Mouse (Mus musculus) testis, adult 2 months (tissue): Measurements from ENCODE around the gene Ccnt1.

Experiments
- CTCF ChIP-seq: fragments of 200-500 bp; IDR thresholded peaks from 2 replicates; pipeline ENCODE4 v1.5.1; 2012; ENCODE audit warnings: low read depth, mild to moderate bottlenecking, inconsistent platforms, low read length, moderate library complexity; ENCODE audit not compliant: control insufficient read depth, insufficient read depth, insufficient replicate concordance
- POLR2A ChIP-seq: fragments of 200-500 bp; IDR thresholded peaks from 2 replicates; pipeline ENCODE4 v1.6.1; 2012; ENCODE audit warnings: low read depth, mild to moderate bottlenecking, inconsistent platforms, low read length, moderate library complexity; ENCODE audit not compliant: control insufficient read depth

DNA sequence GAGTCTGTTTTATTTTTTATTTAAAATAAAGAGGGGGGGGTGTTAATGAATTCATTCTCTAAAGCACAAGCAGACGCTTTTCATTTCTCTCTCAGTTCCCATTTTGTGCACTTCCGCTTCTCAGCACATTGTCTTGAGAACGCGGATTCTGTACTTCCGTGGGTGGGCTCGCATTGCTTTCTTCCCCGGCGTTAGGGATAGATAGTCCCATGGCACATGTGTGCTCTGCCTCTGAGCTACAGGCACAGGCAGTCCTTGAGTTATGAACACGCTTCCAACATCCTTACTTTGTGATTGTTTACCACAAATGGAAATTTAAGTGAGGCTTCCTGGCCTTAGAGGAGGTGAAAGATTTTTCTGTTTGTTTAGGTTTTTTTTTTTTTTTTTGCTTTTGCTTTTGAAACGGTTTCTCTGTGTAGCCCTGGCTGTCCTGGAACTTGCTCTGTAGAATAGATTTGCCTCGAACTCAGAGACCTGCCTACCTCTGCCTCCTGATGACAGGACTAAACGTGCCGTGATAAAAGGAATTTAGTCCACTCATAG is 59.3 kb downstream of the Ccnt1 start:
- no peak for TF ChIP-seq POLR2A
- TF ChIP-seq CTCF = no peak
